Mouse (Mus musculus) kidney, postnatal 10 days (tissue): Measurements from ENCODE around the gene Trim25.
"Not testable (repeated sequence)": the region's sequence is repeated elsewhere in the genome, so short reads cannot be mapped to it uniquely, and the experiment has no call there.

Experiments used
- DNase-seq: peaks from one replicate; pipeline ENCODE4 v3.0.0; 2021; ENCODE audit warnings: mixed read lengths

Trim25 gene

GRCm38 (mm10) chr11:89025603-89026002, 26.4 kb downstream of the Trim25 start:
- DNase-seq, result peak; percentile 49

GRCm38 (mm10) chr11:89026117-89026516, 26.9 kb downstream of the Trim25 start:
- no peak for DNase-seq

GRCm38 (mm10) chr11:89027955-89028361, 28.8 kb downstream of the Trim25 start:
- DNase-seq, result no peak

GRCm38 (mm10) chr11:89028871-89029405, 29.8 kb downstream of the Trim25 start:
- no peak for DNase-seq

- no peak for DNase-seq
Measured at GRCm38 (mm10) chr11:89030552-89030951, 31.4 kb downstream of the Trim25 start.

GRCm38 (mm10) chr11:89031189-89031588, 32.0 kb downstream of the Trim25 start:
- no peak for DNase-seq

GRCm38 (mm10) chr11:89034592-89034991, 35.4 kb downstream of the Trim25 start:
- no peak for DNase-seq

- no peak for DNase-seq
Measured at GRCm38 (mm10) chr11:89035552-89035951, 36.4 kb downstream of the Trim25 start.

- no peak for DNase-seq
Measured at GRCm38 (mm10) chr11:89038496-89038895, 39.3 kb downstream of the Trim25 start.

GRCm38 (mm10) chr11:89039325-89039724, 40.1 kb downstream of the Trim25 start:
- DNase-seq, result peak; percentile 83

GRCm38 (mm10) chr11:89041073-89041472, 41.9 kb downstream of the Trim25 start:
- DNase-seq, result not testable (repeated sequence)

- peak; percentile 7 for DNase-seq
Measured at GRCm38 (mm10) chr11:89043046-89043445, 43.9 kb downstream of the Trim25 start.

GRCm38 (mm10) chr11:89045501-89045900, 46.3 kb downstream of the Trim25 start:
- DNase-seq, result not testable (repeated sequence)

- DNase-seq, result no peak
Measured at GRCm38 (mm10) chr11:89046021-89046420, 46.8 kb downstream of the Trim25 start.

- DNase-seq, result no peak
Measured at GRCm38 (mm10) chr11:89051767-89052166, 52.6 kb downstream of the Trim25 start.

- DNase-seq, result no peak
Measured at GRCm38 (mm10) chr11:89055931-89056690, 56.9 kb downstream of the Trim25 start.

- no peak for DNase-seq
Measured at GRCm38 (mm10) chr11:89058515-89059270, 59.5 kb downstream of the Trim25 start.

GRCm38 (mm10) chr11:89059919-89060422, 60.8 kb downstream of the Trim25 start:
- no peak for DNase-seq

- peak; percentile 96 for DNase-seq
Measured at GRCm38 (mm10) chr11:89060423-89061089, 61.4 kb downstream of the Trim25 start.

GRCm38 (mm10) chr11:89061362-89061761, 62.2 kb downstream of the Trim25 start:
- DNase-seq, result no peak

GRCm38 (mm10) chr11:89064312-89064711, 65.1 kb downstream of the Trim25 start:
- DNase-seq, result no peak

GRCm38 (mm10) chr11:89065297-89065696, 66.1 kb downstream of the Trim25 start:
- no peak for DNase-seq

- DNase-seq, result no peak
Measured at GRCm38 (mm10) chr11:89066126-89066525, 67.0 kb downstream of the Trim25 start.
